Mouse (Mus musculus) embryo, embryonic 11.5 days (tissue): ENCODE measurements around the gene Jund.

Experiments
- DNase-seq: peaks from one replicate; pipeline ENCODE4 v3.0.0-alpha.2; 2012; ENCODE audit warnings: low read depth, low spot score

Gene Jund

GRCm38 (mm10) chr8:70698310-70699109, at the start of gene Jund:
Gene Jund (plus strand): TSS chr8:70698949.
- DNase-seq, result peak; percentile 99

- DNase-seq, result no peak
These were observed 49.4 kb upstream of the Jund start for GRCm38 (mm10) chr8:70649324-70649723.

- no peak for DNase-seq
These were observed 48.4 kb upstream of the Jund start for GRCm38 (mm10) chr8:70650351-70650750.

- DNase-seq, result no peak
These were observed 45.5 kb upstream of the Jund start for GRCm38 (mm10) chr8:70653226-70653625.

- no peak for DNase-seq
These were observed 44.6 kb upstream of the Jund start for GRCm38 (mm10) chr8:70654121-70654520.

GRCm38 (mm10) chr8:70655469-70655868, 43.3 kb upstream of the Jund start:
- DNase-seq, result no peak

- DNase-seq, result no peak
These were observed 42.5 kb upstream of the Jund start for GRCm38 (mm10) chr8:70656193-70656790.

- no peak for DNase-seq
These were observed 41.5 kb upstream of the Jund start for GRCm38 (mm10) chr8:70657214-70657613.

GRCm38 (mm10) chr8:70657739-70658138, 41.0 kb upstream of the Jund start:
- no peak for DNase-seq

- no peak for DNase-seq
These were observed 39.7 kb upstream of the Jund start for GRCm38 (mm10) chr8:70658897-70659603.

- peak; percentile 92 for DNase-seq
These were observed 39.0 kb upstream of the Jund start for GRCm38 (mm10) chr8:70659604-70660272.

GRCm38 (mm10) chr8:70660273-70660725, 38.5 kb upstream of the Jund start, which contains the start of gene Pgpep1:
Gene Pgpep1 (minus strand): TSS chr8:70660388.
- DNase-seq, result no peak

GRCm38 (mm10) chr8:70663691-70664090, 35.1 kb upstream of the Jund start:
- DNase-seq, result no peak

GRCm38 (mm10) chr8:70664631-70665030, 34.1 kb upstream of the Jund start:
- no peak for DNase-seq

GRCm38 (mm10) chr8:70665599-70665998, 33.1 kb upstream of the Jund start:
- no peak for DNase-seq

- DNase-seq, result no peak
These were observed 31.7 kb upstream of the Jund start for GRCm38 (mm10) chr8:70667071-70667470.

- no peak for DNase-seq
These were observed 27.0 kb upstream of the Jund start for GRCm38 (mm10) chr8:70671615-70672324.

- no peak for DNase-seq
These were observed 26.2 kb upstream of the Jund start for GRCm38 (mm10) chr8:70672325-70673078.

GRCm38 (mm10) chr8:70673079-70673856, 25.5 kb upstream of the Jund start, which contains the start of gene Lsm4:
Gene Lsm4 (plus strand): TSS chr8:70673248.
- DNase-seq, result peak; percentile 98

GRCm38 (mm10) chr8:70674109-70674508, 24.6 kb upstream of the Jund start:
- no peak for DNase-seq
